Mouse (Mus musculus) layer of hippocampus, postnatal 10 days (tissue): Measurements from ENCODE around the gene Magi1. TPM values are rescaled to one million over a fixed set of nuclear protein-coding genes. Genes with fewer than 3 reads are reported as not detected.

Source experiments
- DNase-seq, 2 experiments: peaks; one replicate each; pipeline ENCODE4 v3.0.0; 2021; ENCODE audit warnings: low spot score in 2 of 2
- total RNA-seq, 2 experiments: library from RNA; stranded (reverse); gene quantifications; 2 replicates each; pipeline ENCODE4 v1.2.3; 2021

The Magi1 gene
- total RNA-seq, 2 experiments from 2014 or later, result 51.2 to 65.8 TPM

DNA sequence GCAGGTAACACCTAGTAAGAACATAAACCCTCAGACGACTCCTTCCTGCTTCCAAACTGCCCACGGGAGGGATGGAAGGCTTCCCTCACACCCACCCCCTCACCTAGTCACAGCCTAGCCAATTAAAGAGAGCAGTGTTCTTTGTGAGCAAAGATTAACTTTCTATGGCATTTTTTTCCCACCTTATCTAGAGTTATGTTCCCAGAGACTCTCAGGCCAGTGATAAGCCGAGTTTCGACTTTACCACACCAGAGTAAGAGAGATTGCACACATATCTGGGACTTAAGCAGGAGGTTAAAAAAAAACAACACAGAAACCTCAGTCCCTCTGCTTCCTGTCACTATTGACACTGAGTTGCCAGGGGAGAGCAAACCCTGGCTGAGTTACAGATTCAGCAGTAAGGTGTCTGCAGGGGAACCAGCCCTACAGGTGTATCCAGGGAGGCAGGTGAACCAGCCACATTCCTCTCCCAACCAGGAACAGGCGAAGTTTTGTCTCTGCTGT is 80.0 kb downstream of the Magi1 start:
- no peak for DNase-seq

DNA sequence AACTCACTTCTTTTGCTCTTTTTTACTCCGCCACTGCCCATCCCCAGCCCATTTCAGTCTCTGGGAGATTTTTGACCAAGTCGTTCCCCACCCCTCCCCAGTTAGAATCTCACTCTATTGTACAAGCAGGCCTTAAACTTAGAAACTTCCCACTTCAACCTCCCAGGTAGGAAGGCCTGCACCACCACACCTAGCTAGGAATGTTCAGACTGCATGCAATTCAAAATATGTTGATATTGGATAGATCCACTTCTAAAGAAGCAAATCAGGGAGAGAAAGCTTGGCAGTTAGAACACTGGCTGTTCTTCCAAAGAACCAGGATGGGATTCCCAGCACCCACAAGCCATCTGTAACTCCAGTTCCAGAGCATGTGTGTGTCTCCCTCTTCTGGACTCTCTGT is 81.8 kb downstream of the Magi1 start:
- DNase-seq, result no peak

DNA sequence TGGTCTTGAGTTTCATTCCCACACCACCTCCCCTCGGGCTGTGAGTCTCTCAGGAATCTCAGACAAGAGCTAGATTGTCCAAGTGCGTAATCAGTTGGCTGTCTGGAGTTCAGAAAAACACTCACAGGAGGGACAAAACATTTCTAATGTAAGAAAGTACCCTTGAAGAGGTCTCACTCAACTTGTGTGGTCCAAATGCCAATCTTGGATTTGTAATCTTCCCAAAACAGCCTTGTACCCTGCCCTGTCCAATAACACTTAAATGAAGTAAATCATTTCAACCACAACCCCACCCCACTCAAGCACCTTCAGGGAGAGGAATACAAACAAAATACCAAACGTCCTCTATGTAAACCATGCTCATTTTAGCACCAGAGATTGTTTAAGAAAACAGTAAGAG is 82.8 kb downstream of the Magi1 start:
- no peak for DNase-seq

- no peak for DNase-seq
Measured at GRCm38 (mm10) chr6:94199696-94200095, 84.0 kb downstream of the Magi1 start.

DNA sequence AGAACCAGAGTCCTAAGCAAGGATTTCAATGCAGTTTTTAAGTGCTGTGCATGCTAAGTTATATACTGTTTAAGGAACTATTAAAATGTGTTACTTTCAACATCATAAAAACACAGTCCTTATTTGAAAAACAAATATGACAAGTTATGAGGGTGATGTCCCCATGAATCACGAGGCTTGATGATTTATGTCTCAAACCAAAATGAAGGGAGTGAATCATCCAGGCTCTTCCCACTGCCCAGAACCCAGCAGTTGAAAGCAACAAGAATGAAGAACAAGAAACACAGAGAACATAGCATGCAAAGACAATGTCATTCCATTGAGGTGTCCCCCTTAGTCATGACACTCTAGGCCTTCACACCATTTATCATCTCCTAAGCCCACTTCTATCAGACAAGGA is 85.9 kb downstream of the Magi1 start:
- no peak for DNase-seq

- DNase-seq, result no peak
Measured at GRCm38 (mm10) chr6:94195303-94195911, 88.3 kb downstream of the Magi1 start.

GRCm38 (mm10) chr6:94190830-94191229 is 92.9 kb downstream of the Magi1 start:
- no peak for DNase-seq

- no peak for DNase-seq
Measured at GRCm38 (mm10) chr6:94189379-94189778, 94.3 kb downstream of the Magi1 start.

DNA sequence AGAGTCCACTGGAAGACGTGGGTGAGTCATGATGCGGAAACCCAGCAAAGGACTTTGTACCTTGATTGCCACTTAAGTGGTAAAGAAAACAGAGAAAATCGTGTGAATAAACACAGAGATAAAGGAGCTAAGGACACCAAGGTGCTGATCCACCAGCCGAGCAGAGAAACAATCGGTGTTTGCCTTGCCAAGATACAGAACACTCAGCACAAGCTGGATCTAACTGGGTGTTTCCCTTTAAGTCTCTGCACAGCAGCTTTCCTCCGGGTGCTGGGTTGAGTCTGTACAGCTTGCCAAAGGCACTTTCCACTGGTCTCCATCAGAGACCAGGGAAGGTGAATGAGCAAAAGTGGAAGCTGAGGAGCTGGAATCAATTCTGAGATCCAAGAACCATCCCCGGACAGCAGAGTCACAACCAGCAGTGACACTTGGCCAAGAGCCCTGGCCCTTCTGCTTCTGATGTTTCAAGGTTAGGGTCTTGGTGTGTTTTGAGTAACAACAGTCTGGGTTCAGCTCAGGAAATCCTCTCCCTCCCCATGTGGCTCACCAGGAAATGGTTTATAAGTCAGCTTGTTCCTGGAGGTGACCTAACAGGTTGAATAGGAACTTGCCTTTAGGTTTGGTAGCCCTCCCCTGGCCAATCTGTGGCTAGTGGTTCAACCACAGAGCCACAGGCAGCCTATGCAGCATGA is 96.9 kb downstream of the Magi1 start:
- DNase-seq, result no peak

- no peak for DNase-seq
Measured at GRCm38 (mm10) chr6:94184268-94184667, 99.4 kb downstream of the Magi1 start.

- peak; percentile 14 to 27 for DNase-seq
Measured at GRCm38 (mm10) chr6:94183354-94183851, 100.3 kb downstream of the Magi1 start.

- DNase-seq, result no peak
Measured at GRCm38 (mm10) chr6:94181673-94182255, 102.0 kb downstream of the Magi1 start.

GRCm38 (mm10) chr6:94180331-94181150 is 103.2 kb downstream of the Magi1 start:
- DNase-seq, result no peak

DNA sequence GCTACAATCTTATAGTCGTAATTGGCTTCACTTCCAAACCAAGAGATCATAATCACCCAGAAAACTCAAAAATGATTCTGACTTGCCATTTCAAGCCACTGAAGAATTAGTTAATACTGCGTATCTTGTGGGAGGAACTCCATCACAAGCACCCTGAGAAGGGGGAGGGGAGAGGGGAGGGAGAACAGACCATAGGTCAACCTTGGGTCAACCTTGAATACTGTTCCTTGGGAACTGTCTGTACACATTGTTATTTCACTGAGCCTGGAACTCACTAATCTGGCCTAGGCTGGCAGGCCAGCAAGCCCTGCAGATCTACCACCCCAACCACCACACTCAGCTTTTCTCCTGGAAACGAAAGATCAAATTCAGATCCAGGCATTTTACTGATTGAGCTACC is 106.2 kb downstream of the Magi1 start:
- DNase-seq, result no peak

- no peak for DNase-seq
Measured at GRCm38 (mm10) chr6:94176705-94177104, 107.0 kb downstream of the Magi1 start.

- no peak for DNase-seq
Measured at GRCm38 (mm10) chr6:94171250-94171649, 112.5 kb downstream of the Magi1 start.

GRCm38 (mm10) chr6:94169581-94170194 is 114.0 kb downstream of the Magi1 start:
- DNase-seq, result no peak

- no peak for DNase-seq
Measured at GRCm38 (mm10) chr6:94165951-94166350, 117.8 kb downstream of the Magi1 start.

DNA sequence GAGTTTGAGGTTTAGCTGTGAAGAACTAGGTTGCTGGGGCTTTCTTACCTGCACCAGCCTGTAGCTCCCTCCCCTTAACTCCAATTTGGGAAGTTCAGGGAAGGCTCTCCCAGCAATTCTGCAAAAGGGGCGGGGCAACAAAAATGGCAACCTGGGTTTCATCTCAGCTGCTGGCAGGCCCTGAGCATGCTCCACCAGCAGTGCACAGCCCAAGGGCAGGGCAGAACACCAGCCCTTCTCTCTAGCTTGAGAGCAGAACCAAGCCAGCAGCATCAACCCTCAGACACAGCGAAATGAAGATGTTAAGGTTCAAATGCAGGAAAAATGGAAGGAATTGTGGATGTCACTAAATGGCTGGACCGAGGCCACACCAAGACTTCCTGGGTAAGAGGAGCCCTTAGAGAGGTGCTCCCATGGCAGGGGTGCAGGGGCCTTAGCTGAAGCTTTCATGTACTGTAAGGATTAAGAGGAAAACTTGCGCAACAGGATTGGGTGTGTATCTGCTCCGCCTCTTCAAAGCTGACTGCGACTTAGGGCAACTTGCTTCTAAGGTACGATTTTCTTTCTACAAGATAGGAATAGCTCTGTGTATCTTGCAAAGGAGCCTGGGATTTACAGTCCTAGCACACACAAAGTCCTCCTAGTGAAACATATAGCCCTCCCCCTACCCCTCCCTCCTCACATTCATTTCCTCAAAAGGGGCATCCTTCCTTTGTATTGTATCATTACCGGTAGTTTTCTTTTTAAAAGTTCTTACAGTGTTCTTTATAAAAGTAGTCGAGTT is 118.8 kb downstream of the Magi1 start:
- no peak for DNase-seq

DNA sequence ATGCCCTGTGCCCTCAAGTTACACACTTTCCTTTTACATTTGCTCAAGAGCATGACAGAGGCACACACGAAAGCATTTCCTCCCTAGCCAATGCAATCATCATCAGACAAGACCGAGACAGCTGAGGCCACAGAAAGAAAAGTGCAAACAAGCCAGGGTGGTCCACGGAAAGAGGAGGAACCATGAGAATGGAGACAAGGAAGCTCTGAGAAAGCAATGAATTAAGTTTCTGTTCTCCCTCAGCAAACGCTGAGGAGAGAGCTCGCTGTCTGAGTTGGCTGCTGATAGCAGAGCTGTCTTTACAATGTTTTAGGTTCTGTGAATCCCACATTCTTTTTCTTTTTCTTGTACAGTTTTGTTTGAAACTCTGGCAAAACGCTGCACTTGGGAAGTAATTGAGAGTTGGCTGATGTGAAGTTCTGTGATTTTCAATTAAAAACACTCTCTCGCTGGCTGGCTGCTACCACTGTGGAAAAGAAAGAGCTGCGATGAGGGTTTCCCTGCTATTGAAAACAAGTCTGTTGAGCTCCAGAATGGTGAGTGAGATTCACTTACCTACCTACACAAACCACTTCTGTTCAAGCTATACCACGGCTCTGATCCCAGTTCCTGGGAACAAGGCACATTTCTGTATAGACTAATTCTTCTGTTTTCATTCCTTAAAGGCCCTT is 120.3 kb downstream of the Magi1 start:
- DNase-seq, result peak; percentile 13 to 32
